Mouse (Mus musculus): ENCODE results near the gene Sdf2l1. TPM values are rescaled to one million over a fixed set of nuclear protein-coding genes. Genes with fewer than 3 reads are reported as not detected.

Sdf2l1 gene
- polyA plus RNA-seq, 1 experiment: 60.3 TPM

DNA sequence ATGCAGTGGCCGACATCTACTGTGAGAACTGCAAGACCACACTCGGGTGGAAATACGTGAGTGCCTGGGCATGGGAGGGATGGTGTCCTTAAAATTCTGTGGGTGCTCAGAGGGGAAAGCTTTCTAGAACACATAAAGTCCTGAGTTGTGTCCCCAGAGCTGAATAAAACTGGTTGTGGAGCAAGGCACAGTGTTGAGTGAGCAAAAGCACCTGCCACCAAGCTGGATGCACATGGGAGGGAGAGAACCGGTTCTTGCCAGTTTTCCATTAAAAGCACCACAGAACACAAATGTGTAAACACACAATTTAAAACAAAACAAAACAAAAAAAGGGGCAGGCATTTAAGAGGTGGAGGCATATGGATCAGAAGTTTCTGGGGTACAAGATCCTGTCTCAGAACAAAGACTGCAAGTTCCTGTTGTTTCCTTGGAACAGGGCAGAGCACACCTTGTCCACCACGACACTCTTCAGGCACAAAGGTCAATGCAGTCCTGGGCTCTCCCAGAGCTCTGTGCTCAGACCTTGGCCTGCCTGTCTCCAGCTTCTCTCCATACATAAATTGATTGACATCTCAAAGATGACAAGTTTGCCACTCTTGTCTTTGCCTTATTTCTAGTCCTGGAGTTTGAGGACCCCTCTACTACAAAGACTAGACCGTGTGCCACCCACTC lies 49.9 kb downstream of the Sdf2l1 start:
- Histone ChIP-seq H3K36me3 (ENCODE audit: control insufficient read depth, insufficient read depth, low read length) (peaks cover 18% of the 10 kb centered on the region), H3K27me3 (ENCODE audit: control insufficient read depth, insufficient read depth, low read length) (no peaks in the 10 kb centered on the region), H3K4me3 (ENCODE audit: control insufficient read depth, insufficient read depth, low read length) (no peak overlapping the region), H3K4me1 (replicated peaks; ENCODE audit: control insufficient read depth, insufficient read depth, low read length) (no peaks in the 10 kb centered on the region), H3K27ac (ENCODE audit: control insufficient read depth, insufficient read depth, low read length) (no peak overlapping the region)
- 93% methylated on average over 6 of the region's 6 CpGs for WGBS
- DNase-seq: no peak
- TF ChIP-seq POLR2A (IDR thresholded peaks at IDR 0.05; ENCODE audit: control insufficient read depth, extremely low read depth, insufficient read depth, low read length, poor library complexity) (no peak), CTCF (IDR thresholded peaks at IDR 0.05; ENCODE audit: borderline replicate concordance, control insufficient read depth, extremely low read depth, insufficient read depth, low read length, poor library complexity) (no peak)

Other genes with a start within 250 kb of the Sdf2l1 start
- 24.7 and 26.0 TPM in 2 replicates for gene Ppm1f, start 235.9 kb downstream of the Sdf2l1 start, polyA plus RNA-seq (2012; rRNA removed)
- gene Mapk1, start 149.0 kb downstream of the Sdf2l1 start, polyA plus RNA-seq (2012; rRNA removed): 126 and 145 TPM in 2 replicates
- gene Ypel1, start 62.7 kb downstream of the Sdf2l1 start, polyA plus RNA-seq (2012; rRNA removed): 3.8 and 5.7 TPM in 2 replicates
- 163 and 176 TPM in 2 replicates for gene Ppil2, start 21.1 kb downstream of the Sdf2l1 start, polyA plus RNA-seq (2012; rRNA removed)
- 105 and 118 TPM in 2 replicates for gene 2610318N02Rik, start 7.2 kb downstream of the Sdf2l1 start, polyA plus RNA-seq (2012; rRNA removed)
- 19.3 and 21.4 TPM in 2 replicates for gene Ydjc, start 12.2 kb upstream of the Sdf2l1 start, polyA plus RNA-seq (2012; rRNA removed)
- gene Ccdc116, start 14.8 kb upstream of the Sdf2l1 start, polyA plus RNA-seq (2012; rRNA removed): 3.5 and 3.7 TPM in 2 replicates
- gene Ube2l3, start 70.3 kb upstream of the Sdf2l1 start, polyA plus RNA-seq (2012; rRNA removed): 70.5 and 75.0 TPM in 2 replicates
- gene Rimbp3, start 76.2 kb upstream of the Sdf2l1 start, polyA plus RNA-seq (2012; rRNA removed): 0.41 and 0.51 TPM in 2 replicates
- gene Hic2, start 101.2 kb upstream of the Sdf2l1 start, polyA plus RNA-seq (2012; rRNA removed): 6.0 and 7.0 TPM in 2 replicates
- gene Tmem191c, start 143.7 kb upstream of the Sdf2l1 start, polyA plus RNA-seq (2012; rRNA removed): 63.6 and 72.6 TPM in 2 replicates
- gene Serpind1, start 199.0 kb upstream of the Sdf2l1 start, polyA plus RNA-seq (2012; rRNA removed): 0.16 and 0.69 TPM in 2 replicates

All from thymus, adult 2 months (tissue).